Mouse (Mus musculus) gastrocnemius, adult 18-20 months (tissue): ENCODE measurements around the gene Vmn2r71. TPM values are rescaled to one million over a fixed set of nuclear protein-coding genes. Genes with fewer than 3 reads are reported as not detected.

Source experiments
- DNase-seq: peaks from one replicate; pipeline ENCODE4 v3.0.0; 2021; ENCODE audit warnings: low spot score
- long read RNA-seq, 2 experiments: library from polyadenylated mRNA; stranded (forward); transcript quantifications; one replicate each; pipeline ENCODE4 v2.0.0; 2021
- total RNA-seq, 2 experiments: library from RNA; stranded (reverse); gene quantifications; 2 replicates each; pipeline ENCODE4 v1.2.3; 2021

Vmn2r71 gene
- not detected for total RNA-seq
- long read RNA-seq, experiment 1 = 0 reads
- long read RNA-seq, experiment 2 = 0 reads

DNA sequence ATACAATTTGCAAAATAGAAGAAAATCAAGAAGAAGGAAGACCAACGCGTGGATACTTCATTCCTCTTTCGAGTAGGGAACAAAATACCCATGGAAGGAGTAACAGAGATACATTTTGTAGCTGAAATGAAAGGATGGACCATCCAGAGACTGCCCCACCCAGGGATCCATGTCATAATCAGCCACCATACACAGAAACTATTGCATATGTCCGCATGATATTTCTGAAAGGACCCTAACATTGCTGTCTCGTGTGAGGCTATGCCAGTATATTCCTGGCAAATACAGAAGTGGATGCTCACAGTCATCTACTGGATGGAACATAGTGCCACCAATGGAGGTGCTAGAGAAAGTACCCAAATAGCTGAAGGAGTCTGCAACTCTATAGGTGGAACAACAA, at the start of gene Vmn2r71:
Vmn2r71 (plus strand) TSS at position 301 of the 400 bp plus-strand sequence.
- DNase-seq = no peak

GRCm38 (mm10) chr7:85542108-85542507, 20.8 kb upstream of the Vmn2r71 start:
- no peak for DNase-seq

DNA sequence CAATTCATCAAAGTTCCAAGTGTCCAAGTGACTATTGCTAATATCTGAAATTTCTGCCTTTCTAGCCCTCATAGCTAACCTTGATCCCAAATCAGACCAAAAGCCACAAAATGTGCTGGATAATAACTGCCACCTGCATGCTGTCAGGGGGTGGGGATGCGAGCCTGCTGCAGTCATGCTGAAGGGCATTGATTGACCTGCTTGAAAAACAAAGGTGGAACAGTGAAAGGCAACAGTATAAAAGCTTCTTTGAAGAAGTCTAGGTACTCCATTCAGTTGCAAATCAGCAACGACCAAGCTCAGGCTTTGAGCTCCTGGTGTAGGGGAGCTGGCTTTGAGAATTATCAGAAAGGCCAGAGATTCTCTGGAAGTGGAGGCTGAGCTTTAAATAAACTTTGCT, 19.8 kb upstream of the Vmn2r71 start:
- DNase-seq = no peak

DNA sequence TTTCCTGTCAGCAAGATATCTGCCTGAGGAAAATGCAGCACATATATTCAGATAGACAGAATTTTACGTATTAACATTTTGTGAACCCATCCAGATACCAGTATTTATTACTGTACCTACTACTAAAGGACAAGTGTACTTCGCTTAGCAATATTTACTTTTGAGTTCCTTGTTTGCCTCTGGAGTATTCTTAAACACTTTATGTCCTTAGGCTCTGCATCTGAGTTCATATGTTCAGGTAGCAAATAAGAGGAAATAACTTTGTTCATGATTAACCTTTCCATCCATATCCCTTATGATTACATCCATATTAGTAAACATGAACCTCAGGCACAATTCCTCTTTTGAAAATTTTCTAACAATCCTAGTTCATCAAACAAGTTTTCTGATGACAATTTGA, 6.2 kb downstream of the Vmn2r71 start, which contains the start of gene Vmn2r70:
Vmn2r70 (minus strand) TSS at position 101 of the 400 bp plus-strand sequence.
- no peak for DNase-seq

Other genes starting within 250 kb of the Vmn2r71 start
- not detected for gene Vmn2r69, start 147.2 kb upstream of the Vmn2r71 start, total RNA-seq
- not detected for gene Vmn2r70, start 6.1 kb downstream of the Vmn2r71 start, total RNA-seq
- gene Vmn2r72, start 192.0 kb downstream of the Vmn2r71 start, total RNA-seq = not detected